Mouse (Mus musculus): ENCODE data around the gene Cox7a2.

Gene Cox7a2

DNA sequence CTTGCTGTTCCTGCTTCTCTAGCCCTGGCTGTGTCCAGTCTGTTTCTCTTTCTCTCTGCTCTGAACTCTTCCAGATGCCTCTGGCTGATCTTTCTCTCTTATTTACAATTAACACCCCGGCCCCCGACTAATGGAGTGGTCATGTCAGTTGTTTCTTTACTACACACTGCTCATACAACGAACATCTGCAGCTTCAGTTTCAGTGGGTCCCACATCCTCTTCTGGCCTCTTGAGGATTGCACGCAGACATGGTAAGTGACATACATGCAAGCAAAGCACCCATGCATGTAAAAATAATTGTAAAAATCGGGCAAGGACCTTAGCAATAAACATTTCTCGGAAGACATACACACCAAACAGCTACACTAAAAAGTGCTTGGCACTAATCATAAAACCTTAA lies 24.1 kb downstream of the Cox7a2 start:
- DNase-seq (ENCODE audit: low read depth, low spot score) = no peak

DNA sequence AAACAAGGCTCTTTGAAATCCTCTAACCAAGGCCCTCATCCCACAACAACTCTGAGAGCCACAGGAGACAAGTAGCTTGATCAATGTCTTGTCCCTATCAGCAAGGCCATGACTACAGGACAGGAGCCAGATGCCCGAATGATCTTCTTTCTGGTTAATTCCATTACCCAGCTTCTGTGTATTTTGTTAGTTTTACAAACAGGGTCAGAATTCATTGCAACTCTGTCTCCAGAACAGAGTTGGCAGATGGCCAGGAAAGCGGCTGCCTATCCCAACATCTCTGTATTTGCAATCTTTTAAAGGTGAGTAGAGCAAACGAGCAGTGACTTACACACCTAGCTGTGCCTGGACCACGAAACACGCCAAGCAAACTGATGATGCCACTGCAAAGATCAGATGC lies 29.4 kb downstream of the Cox7a2 start:
- DNase-seq (ENCODE audit: low read depth, low spot score) = no peak

DNA sequence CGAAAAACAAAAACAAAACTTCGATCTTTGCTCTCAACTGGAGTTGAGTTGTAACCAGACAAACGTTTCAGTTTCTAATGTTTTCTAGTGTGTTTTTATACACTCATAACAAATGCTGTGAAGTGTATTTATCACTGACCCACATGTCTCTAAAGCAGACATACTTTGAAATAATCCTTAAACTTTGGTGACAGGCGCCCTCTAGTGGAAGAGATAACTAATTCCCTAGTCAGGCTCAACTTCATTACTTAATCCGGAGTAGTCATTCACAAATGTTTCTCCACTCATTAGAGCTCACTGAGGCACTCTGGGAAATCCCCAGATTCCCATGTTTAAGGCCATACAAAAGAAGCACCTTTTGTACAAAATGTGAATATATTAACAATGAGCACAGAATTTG lies 36.6 kb downstream of the Cox7a2 start:
- DNase-seq (ENCODE audit: low read depth, low spot score) = no peak

DNA sequence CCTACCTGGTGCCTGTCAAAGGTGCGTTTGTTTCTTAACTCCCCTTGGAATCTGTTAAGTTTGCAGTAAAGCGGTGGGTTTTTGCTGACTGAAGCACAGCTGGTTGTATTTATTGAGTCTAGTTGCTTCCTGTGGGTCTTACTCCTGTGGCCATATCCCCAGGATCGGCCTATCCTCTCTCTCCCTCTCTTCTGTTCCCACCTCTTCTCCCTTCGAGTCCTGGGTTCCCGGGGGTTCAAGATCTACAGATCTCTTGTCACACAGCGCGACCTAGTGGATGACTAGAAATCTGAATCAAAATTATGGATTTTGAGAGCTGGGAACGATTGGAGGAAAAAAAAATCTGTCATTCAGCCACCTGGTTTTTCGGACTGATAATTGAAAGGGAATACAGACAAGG lies 38.6 kb downstream of the Cox7a2 start:
- peak; percentile 52 for DNase-seq (ENCODE audit: low read depth, low spot score)

DNA sequence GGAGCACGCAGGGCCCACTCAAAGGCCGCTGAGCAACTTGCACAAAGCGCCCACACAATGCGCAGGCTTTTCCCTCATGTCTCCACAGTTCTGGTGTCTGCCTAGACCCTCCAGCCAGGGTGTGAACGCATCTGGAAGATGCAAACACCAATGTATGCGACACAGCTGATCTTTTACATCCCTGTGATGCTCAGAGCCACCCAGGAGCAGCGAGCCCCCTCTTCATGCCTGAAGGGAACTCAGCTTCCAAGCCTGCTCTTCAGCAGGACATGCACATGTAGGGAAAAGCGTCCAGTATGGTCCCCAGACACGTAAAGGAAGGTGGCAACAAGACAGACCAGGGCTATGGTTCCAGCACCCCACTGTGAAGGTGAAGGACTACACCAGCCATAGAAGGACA lies 39.5 kb downstream of the Cox7a2 start:
- DNase-seq (ENCODE audit: low read depth, low spot score) = no peak

DNA sequence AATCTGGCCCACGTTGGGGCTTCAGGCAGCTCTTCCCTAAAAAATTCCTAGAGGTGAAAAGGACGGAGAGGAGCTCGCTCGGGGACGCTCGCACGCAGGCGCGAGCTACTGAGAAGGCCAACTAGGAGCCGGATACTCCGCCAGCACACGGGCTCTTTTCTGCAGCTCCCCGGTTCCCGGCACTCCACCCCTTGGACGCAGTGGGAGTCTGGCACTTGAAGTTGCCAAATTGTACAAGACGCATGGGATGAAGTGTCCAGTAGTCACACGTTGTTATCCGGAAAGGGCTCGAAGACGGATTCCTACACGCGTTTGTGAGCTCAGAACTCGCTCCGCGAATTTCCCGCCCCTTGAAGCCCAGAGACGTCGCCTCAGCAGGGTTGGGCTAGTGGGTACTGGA lies 40.2 kb downstream of the Cox7a2 start:
- no peak for DNase-seq (ENCODE audit: low read depth, low spot score)

DNA sequence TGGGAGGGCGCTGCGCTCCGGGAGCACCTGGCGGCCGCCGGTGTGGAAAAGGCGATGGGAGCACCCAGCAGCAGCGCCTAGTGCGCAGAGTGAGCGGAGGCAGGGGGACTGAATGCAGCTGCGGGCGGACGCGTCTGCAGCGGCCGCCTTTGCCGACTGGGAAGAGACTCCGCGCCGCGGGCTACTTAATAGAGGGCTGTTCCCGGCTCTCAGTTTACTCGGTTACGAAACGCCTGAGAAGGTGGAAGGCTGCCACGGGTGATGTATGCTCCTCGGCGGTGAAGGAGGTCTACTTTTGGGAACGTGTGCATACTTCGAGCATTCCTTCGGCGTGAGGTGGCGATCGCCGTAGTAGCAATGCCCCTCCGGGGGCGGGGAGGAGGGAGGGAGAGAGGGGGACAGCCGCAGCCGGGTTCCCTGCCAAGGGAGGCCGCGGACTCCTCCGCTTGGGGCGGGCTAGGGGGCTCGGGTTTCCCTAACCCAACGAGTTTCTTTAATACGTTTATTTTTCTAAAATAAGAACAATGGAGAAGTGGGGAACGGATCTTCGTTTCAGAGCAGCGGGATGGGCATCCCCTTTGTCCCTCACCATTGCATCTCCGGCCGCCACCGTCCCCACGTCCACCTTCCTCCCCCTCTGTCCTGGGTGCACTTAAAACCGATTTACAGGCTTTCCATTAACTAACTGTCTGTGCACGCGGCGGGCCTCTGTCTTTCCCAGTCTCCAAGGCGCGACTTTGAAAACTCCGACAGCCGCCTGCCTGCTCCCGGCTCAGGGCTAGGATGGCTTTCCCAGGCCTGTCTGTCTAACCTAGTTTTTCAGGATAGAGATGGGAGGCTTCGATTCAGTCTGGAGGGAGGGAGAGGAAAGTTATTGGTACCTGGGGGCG lies 41.0 kb downstream of the Cox7a2 start, which contains the start of gene Col12a1:
Col12a1 (minus strand) TSS at position 351 of the 890 bp plus-strand sequence.
- DNase-seq (ENCODE audit: low read depth, low spot score) = no peak

DNA sequence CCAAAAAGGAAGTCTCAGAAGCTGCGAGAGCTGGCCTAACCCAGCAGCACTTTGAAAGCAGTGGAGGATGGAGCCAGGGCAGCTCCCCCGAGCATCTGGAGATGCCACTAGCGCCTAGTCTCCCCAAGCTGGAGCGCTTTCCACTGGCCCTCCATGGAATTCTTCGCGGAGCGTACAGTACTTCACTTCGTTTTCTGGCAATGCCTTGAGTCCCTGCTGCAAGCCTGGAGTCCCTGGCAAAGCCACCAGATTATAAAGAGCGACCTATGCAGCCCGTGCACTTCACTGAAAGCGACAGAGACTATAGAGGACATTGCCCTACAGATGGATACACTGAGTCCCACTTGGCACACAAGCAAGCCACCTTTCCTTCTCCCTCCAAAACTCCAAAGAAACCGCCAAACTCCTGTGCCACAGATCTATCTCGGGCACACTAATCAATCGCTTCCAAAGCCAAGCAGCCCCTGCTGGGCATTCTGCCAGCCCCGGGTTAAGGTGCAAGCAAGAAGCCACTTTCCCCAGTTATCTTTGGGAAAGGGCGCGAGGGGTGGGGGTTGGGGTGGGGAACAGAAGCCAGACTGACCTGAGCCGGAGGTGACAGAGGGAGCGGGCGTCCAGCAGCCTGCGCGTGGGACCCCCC lies 41.7 kb downstream of the Cox7a2 start:
- no peak for DNase-seq (ENCODE audit: low read depth, low spot score)

DNA sequence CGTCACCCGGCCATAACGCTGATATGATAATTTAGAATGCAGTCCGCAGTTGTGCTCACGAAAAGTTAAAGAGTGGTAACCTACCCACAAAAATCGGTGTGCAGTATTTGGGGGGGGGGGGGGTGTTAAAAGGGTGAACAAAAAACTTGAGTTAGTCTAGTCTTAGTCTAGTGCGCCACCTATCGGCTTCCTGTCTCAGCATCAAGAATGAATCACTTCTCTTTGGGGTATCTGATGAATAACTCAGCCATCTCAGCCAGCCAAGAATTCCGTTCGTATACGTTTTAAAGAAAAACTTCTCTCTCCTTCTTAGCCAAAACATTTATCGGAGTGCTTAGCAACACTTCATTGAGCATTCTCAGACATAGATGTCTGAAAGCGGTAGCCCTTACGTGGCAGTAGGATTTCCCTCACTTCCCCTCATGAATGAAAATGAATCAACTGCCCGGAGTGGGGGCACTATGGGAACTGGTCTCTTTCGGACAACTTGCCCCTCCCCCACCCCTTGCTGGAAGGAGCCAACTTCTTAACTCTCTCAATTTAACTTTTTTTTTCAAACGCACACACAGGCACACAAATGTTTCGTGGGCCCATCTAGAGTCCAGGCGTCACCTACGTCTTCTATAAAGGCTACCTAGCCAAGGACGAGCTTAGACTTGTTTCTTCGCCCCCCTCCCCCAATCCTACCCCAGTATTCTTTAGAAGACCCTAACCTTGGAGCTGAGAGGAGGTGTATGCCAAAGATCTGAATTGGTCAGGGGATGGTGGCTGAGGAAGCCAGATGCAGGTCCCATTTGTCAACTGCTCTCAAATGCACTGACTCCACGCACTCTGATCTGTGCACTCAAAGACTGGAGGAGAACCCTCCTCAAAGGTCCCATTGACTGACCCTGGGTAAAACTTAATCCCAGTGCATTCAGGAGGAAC lies 42.5 kb downstream of the Cox7a2 start:
- no peak for DNase-seq (ENCODE audit: low read depth, low spot score)

DNA sequence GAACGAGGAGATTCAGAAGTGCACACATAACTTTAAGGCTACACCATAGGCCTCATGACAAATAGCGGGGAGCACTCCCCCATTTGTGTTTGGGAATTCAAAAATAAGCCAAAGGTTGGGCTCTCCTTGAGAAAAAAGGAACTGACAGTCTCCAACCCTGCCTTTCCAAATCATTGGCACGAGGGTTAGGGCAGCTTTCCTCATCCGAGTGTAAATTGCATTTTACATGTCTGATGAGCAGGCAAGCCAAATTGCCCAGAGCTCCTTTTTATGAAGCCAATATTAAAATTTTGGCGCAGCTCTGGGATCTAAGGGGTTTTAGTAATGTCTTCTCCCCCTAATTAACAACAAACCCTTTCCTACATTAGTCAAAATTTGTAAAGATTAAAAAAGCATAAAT lies 43.2 kb downstream of the Cox7a2 start:
- DNase-seq (ENCODE audit: low read depth, low spot score) = no peak

DNA sequence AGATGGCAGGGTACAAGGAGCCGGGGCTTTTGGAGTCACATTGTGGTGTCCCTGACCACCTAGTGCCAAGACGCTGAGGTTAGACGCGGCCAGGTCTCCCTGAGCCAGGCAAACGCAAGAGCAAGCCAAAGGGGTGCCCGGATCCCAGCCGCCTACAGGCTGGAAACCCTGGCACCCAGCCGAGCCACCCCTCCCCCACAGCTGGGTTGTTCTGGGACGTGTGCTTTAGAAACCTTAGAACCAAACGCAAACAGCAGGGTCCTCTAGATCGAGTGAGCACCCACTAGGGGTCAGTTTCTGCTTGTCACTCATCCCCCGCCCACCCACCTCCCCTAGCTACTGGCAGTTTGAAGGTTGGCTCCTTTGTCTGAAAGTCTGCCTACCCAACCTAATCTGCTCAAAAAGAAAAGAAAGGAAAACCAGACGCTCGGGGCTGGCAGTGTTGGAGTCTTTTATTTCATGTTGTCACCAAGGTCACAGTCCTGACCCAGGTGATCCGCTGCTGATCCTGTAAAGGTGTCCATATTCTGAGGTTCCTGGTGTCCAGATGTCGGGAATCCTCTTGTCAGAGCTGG lies 45.1 kb downstream of the Cox7a2 start:
- DNase-seq (ENCODE audit: low read depth, low spot score) = no peak

Measured in retina, postnatal 7 days (tissue).